Mouse (Mus musculus): ENCODE data around the gene Sync. TPM values are rescaled to one million over a fixed set of nuclear protein-coding genes. Genes with fewer than 3 reads are reported as not detected.

The Sync gene
- polyA plus RNA-seq, 1 experiment from 2014 or later = 1.1 TPM

DNA sequence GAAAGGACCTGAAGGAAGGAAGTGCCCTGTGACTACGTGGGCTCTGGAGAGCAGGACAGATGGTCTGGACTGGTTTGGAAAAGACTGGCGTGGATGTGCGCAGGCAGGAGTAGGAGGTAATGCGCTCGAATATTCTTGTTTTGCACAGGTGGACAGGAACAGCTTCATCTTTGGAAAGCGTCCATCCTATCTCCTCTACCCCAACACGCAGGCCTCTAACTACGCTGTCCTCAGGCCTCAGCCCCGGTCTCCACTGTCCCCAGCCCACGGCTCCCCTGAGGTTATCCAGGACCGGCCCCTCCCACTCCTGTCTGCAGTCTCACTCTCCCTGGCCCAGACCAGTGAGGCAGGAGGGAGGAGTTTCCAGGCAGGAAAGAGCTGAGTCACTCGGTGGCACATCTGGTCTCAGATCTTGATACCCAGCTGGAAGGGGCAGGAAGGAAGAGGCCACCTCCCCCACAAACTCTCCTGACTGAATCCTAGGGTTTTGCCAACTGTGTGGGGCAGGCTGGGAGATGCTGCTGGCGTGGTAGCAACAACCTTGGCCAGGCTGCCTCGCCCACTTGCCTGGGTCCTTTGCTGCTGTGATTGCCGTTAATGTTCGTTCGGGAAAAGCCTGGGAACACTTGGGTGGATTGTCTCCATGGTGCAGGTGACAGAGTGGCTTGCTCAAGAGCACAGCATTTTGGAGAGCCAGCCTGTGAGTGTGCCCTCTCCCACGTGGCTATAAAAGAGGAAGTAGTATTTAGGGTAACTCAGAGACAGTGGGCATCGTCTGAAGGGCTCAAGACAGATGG is 24.0 kb upstream of the Sync start:
- Histone ChIP-seq H3K27me3 (replicated peaks) (peaks cover 73% of the 10 kb centered on the region), H3K9ac (no peak overlapping the region), H3K36me3 (no peaks in the 10 kb centered on the region), H3K27ac (ENCODE audit: poor library complexity, severe bottlenecking) (peak overlapping the region; percentile 25; the same call in 1 of the 2 replicates), H3K4me2 (peak overlapping the region; percentile 39), H3K9me3 (replicated peaks) (no peaks in the 10 kb centered on the region), H3K4me3 (no peak overlapping the region), H3K4me1 (replicated peaks) (peaks cover 23% of the 10 kb centered on the region)
- 20% methylated on average over 19 of the region's 19 CpGs for WGBS
- peak; percentile 87 for ATAC-seq (ENCODE audit: insufficient number of reproducible peaks, low FRiP score)

- no peak overlapping the region for H3K9ac ChIP-seq
- H3K36me3 ChIP-seq = no peaks in the 10 kb centered on the region
- no peaks in the 10 kb centered on the region for H3K9me3 ChIP-seq (replicated peaks)
- H3K27ac ChIP-seq (ENCODE audit: poor library complexity, severe bottlenecking) = no peak overlapping the region
- no peak overlapping the region for H3K4me2 ChIP-seq
- H3K27me3 ChIP-seq (replicated peaks) = peaks cover 57% of the 10 kb centered on the region
- no peak overlapping the region for H3K4me3 ChIP-seq
- WGBS = 89% methylated on average over 4 of the region's 4 CpGs
- H3K4me1 ChIP-seq (replicated peaks) = peaks cover 17% of the 10 kb centered on the region
- ATAC-seq (ENCODE audit: insufficient number of reproducible peaks, low FRiP score) = no peak
Measured at GRCm38 (mm10) chr4:129266191-129266590, 21.2 kb upstream of the Sync start.

GRCm38 (mm10) chr4:129266821-129267220 is 20.6 kb upstream of the Sync start:
- no peak overlapping the region for H3K27ac ChIP-seq (ENCODE audit: poor library complexity, severe bottlenecking)
- no peak for ATAC-seq (ENCODE audit: insufficient number of reproducible peaks, low FRiP score)
- WGBS = 85% methylated on average over 5 of the region's 5 CpGs
- no peak overlapping the region for H3K4me3 ChIP-seq
- H3K4me1 ChIP-seq (replicated peaks) = peaks cover 15% of the 10 kb centered on the region
- peaks cover 55% of the 10 kb centered on the region for H3K27me3 ChIP-seq (replicated peaks)
- no peaks in the 10 kb centered on the region for H3K9me3 ChIP-seq (replicated peaks)
- no peaks in the 10 kb centered on the region for H3K36me3 ChIP-seq
- no peak overlapping the region for H3K4me2 ChIP-seq
- no peak overlapping the region for H3K9ac ChIP-seq

DNA sequence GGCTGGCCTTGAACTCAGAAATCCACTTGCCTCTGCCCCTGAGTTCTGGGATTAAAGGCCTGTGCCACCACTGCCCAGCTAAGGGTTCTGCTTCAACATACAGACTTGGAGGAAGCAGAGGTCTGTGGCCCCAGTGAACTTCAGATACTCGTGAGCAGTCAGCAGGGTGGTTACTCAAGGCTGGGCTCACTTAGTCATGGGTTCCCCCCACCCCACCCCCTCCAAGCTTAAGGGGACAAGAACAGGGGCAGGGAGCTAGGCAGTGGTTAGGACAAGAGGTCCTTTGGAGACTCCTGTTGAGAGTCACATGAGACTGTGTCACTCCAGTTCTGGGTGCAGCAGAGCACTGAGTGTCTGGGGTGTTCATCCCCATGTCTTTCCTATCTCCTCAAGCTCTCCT is 18.7 kb upstream of the Sync start:
- Histone ChIP-seq H3K4me2 (no peak overlapping the region), H3K27me3 (replicated peaks) (peaks cover 49% of the 10 kb centered on the region), H3K27ac (ENCODE audit: poor library complexity, severe bottlenecking) (no peak overlapping the region), H3K4me3 (no peak overlapping the region), H3K9ac (no peak overlapping the region), H3K4me1 (replicated peaks) (peaks cover 14% of the 10 kb centered on the region), H3K9me3 (replicated peaks) (no peaks in the 10 kb centered on the region), H3K36me3 (no peaks in the 10 kb centered on the region)
- WGBS = 48% methylated on average over 1 of the region's 1 CpGs
- ATAC-seq (ENCODE audit: insufficient number of reproducible peaks, low FRiP score) = no peak

- WGBS = 22% methylated on average over 15 of the region's 15 CpGs
- Histone ChIP-seq H3K9me3 (replicated peaks) (no peaks in the 10 kb centered on the region), H3K4me3 (no peak overlapping the region), H3K9ac (no peak overlapping the region), H3K36me3 (no peaks in the 10 kb centered on the region), H3K4me2 (peak overlapping the region; percentile 9), H3K27ac (ENCODE audit: poor library complexity, severe bottlenecking) (no peak overlapping the region), H3K27me3 (replicated peaks) (peaks cover 40% of the 10 kb centered on the region), H3K4me1 (replicated peaks) (peaks cover 8% of the 10 kb centered on the region)
- ATAC-seq (ENCODE audit: insufficient number of reproducible peaks, low FRiP score) = no peak
Measured at GRCm38 (mm10) chr4:129271991-129272755, 15.2 kb upstream of the Sync start.

DNA sequence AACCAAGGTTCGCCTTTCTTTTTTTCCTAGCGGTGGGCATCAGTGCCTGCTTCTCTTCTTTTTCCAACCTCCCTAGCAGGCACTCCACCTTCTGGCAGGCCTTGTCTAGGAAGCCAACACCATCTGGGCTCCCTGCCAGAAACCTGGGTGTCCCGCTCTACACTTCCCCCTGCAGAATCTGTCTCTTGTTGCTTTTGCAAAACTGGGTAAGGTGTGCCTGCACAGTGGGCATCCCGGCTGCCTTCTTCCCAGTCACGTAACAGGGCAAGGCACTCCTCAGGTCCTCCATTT is 14.7 kb upstream of the Sync start:
- H3K4me3 ChIP-seq = no peak overlapping the region
- no peaks in the 10 kb centered on the region for H3K36me3 ChIP-seq
- H3K9me3 ChIP-seq (replicated peaks) = no peaks in the 10 kb centered on the region
- WGBS = 34% methylated on average over 5 of the region's 5 CpGs
- H3K9ac ChIP-seq = no peak overlapping the region
- no peak overlapping the region for H3K27ac ChIP-seq (ENCODE audit: poor library complexity, severe bottlenecking)
- H3K4me1 ChIP-seq (replicated peaks) = peaks cover 8% of the 10 kb centered on the region
- peaks cover 35% of the 10 kb centered on the region for H3K27me3 ChIP-seq (replicated peaks)
- ATAC-seq (ENCODE audit: insufficient number of reproducible peaks, low FRiP score) = no peak
- H3K4me2 ChIP-seq = peak overlapping the region; percentile 9; the same call in 1 of the 2 replicates

DNA sequence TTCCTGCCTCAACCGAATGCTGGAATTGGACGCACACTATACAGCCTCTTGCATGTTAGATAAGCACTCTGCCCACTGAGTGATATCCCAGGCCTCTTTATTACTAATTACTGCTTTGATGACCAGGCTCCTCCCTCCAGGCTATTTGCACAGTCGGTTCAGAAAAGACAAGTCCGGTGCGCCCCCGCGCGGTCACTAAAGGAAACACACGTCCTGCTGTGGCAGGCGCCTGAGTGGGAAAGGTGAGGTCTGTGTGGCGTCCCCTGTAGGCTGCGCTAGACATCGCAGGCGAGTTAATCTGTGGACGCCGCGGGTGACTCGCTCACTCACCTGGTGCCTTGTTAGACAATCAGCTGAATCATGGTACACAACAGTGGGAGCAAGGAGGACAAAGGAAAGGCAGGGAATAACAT is 11.0 kb upstream of the Sync start:
- Histone ChIP-seq H3K4me2 (0 out of 2 replicates have a peak overlapping the region, but pooled peaks have one; percentile 16), H3K9ac (no peak overlapping the region)

DNA sequence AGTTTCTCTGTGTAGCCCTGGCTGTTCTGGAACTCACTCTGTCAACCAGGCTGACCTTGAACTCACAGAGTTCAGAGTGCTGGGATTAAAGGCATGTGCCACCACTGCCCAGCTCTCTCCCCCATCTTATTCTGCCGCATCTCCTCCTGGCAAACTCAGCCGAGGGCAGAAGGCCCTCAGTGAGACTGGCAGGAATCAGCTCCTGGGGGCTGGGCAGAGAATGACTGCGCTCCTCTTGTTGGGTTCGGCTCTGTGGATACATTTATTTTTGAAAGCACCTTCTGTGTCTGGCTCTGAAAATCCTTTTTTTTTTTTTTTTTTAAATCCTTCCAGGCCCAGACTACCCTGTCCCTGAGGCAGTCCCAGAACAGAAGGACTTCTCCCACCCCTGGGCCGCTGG is 4.6 kb upstream of the Sync start:
- Histone ChIP-seq H3K36me3 (no peaks in the 10 kb centered on the region), H3K4me1 (replicated peaks) (peaks cover 15% of the 10 kb centered on the region), H3K9ac (no peak overlapping the region), H3K27me3 (replicated peaks) (peaks cover 25% of the 10 kb centered on the region), H3K4me2 (no peak overlapping the region), H3K27ac (ENCODE audit: poor library complexity, severe bottlenecking) (no peak overlapping the region), H3K4me3 (no peak overlapping the region), H3K9me3 (replicated peaks) (0 out of 2 replicates have a peak, but pooled peaks cover 2% of the 10 kb centered on the region)
- ATAC-seq (ENCODE audit: insufficient number of reproducible peaks, low FRiP score) = no peak
- WGBS = 70% methylated on average over 5 of the region's 5 CpGs

More for the DNA sequence above, 11.0 kb upstream of the Sync start:
- Histone ChIP-seq H3K27me3 (replicated peaks) (peaks cover 22% of the 10 kb centered on the region), H3K9me3 (replicated peaks) (no peaks in the 10 kb centered on the region), H3K36me3 (no peaks in the 10 kb centered on the region), H3K4me3 (no peak overlapping the region), H3K4me1 (replicated peaks) (peaks cover 8% of the 10 kb centered on the region), H3K27ac (ENCODE audit: poor library complexity, severe bottlenecking) (no peak overlapping the region)
- ATAC-seq (ENCODE audit: insufficient number of reproducible peaks, low FRiP score) = peak; percentile 31; the same call in 1 of the 2 replicates
- 1% methylated on average over 18 of the region's 18 CpGs for WGBS

DNA sequence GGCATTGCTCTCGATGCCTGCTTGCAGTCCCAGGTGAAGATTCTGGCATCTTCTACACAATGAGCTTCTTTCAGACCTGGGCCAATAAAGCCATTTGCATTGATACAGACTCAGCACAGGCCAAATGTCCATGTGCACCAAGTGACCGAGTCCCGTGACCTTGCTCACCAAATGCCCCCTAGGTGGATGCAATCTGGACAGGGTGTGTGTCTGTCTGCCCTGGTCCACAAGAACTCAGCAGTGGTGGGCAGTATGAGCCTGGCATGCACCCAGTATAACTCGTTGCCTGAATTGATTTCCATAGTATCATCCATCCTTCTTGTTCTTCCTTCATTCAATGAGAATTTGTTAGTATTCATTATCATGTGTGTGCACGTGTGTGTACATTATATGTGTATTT is 4.2 kb upstream of the Sync start:
- ATAC-seq (ENCODE audit: insufficient number of reproducible peaks, low FRiP score) = no peak
- H3K27me3 ChIP-seq (replicated peaks) = peaks cover 25% of the 10 kb centered on the region

GRCm38 (mm10) chr4:129284685-129285084 is 2.7 kb upstream of the Sync start:
- peaks cover 25% of the 10 kb centered on the region for H3K27me3 ChIP-seq (replicated peaks)
- WGBS = 78% methylated on average over 2 of the region's 2 CpGs
- no peak overlapping the region for H3K4me3 ChIP-seq
- H3K27ac ChIP-seq (ENCODE audit: poor library complexity, severe bottlenecking) = no peak overlapping the region
- peaks cover 16% of the 10 kb centered on the region for H3K4me1 ChIP-seq (replicated peaks)
- H3K36me3 ChIP-seq = no peaks in the 10 kb centered on the region
- H3K9me3 ChIP-seq (replicated peaks) = 0 out of 2 replicates have a peak, but pooled peaks cover 2% of the 10 kb centered on the region
- no peak overlapping the region for H3K9ac ChIP-seq
- no peak for ATAC-seq (ENCODE audit: insufficient number of reproducible peaks, low FRiP score)
- no peak overlapping the region for H3K4me2 ChIP-seq

More for the DNA sequence above, 4.2 kb upstream of the Sync start:
- Histone ChIP-seq H3K4me2 (no peak overlapping the region), H3K36me3 (no peaks in the 10 kb centered on the region), H3K9ac (no peak overlapping the region), H3K4me3 (no peak overlapping the region), H3K9me3 (replicated peaks) (0 out of 2 replicates have a peak, but pooled peaks cover 2% of the 10 kb centered on the region), H3K4me1 (replicated peaks) (peaks cover 16% of the 10 kb centered on the region), H3K27ac (ENCODE audit: poor library complexity, severe bottlenecking) (no peak overlapping the region)
- 77% methylated on average over 5 of the region's 5 CpGs for WGBS

GRCm38 (mm10) chr4:129286001-129286682 is 1.3 kb upstream of the Sync start:
- ATAC-seq (ENCODE audit: insufficient number of reproducible peaks, low FRiP score) = no peak
- H3K4me1 ChIP-seq (replicated peaks) = peaks cover 16% of the 10 kb centered on the region
- peak overlapping the region; percentile 60; the same call in 1 of the 2 replicates for H3K9ac ChIP-seq
- peak overlapping the region; percentile 100 for H3K4me2 ChIP-seq
- H3K36me3 ChIP-seq = no peaks in the 10 kb centered on the region
- H3K27ac ChIP-seq (ENCODE audit: poor library complexity, severe bottlenecking) = no peak overlapping the region
- H3K9me3 ChIP-seq (replicated peaks) = 0 out of 2 replicates have a peak, but pooled peaks cover 2% of the 10 kb centered on the region
- WGBS = 59% methylated on average over 5 of the region's 5 CpGs
- H3K4me3 ChIP-seq = peak overlapping the region; percentile 54
- H3K27me3 ChIP-seq (replicated peaks) = peaks cover 25% of the 10 kb centered on the region
